Mouse (Mus musculus) embryonic facial prominence, embryonic 13.5 days (tissue): ENCODE data around the gene Aptx. TPM values are rescaled to one million over a fixed set of nuclear protein-coding genes. Genes with fewer than 3 reads are reported as not detected.

Experiments
- ATAC-seq: fragments of 200-750 bp; cut with Nextera tagmentation; 2 replicates; pipeline ENCODE4 v1.8.0; 2017; ENCODE audit warnings: low read depth; ENCODE audit not compliant: insufficient number of reproducible peaks, insufficient read depth, low FRiP score, low TSS enrichment
- H3K27ac ChIP-seq: fragments of 300-500 bp; sonication (generic); 2 replicates; pipeline ENCODE4 v1.5.1; 2015; ENCODE audit warnings: moderate library complexity, mild to moderate bottlenecking, inconsistent platforms
- H3K27me3 ChIP-seq: fragments of 300-500 bp; sonication (generic); 2 replicates; pipeline ENCODE4 v1.6.1; 2015; ENCODE audit warnings: mild to moderate bottlenecking, inconsistent platforms
- H3K36me3 ChIP-seq: fragments of 300-500 bp; sonication (generic); 2 replicates; pipeline ENCODE4 v1.6.1; 2015; ENCODE audit warnings: mild to moderate bottlenecking, inconsistent platforms
- H3K4me1 ChIP-seq: fragments of 300-500 bp; sonication (generic); 2 replicates; pipeline ENCODE4 v1.6.1; 2015; ENCODE audit warnings: inconsistent platforms
- H3K4me2 ChIP-seq: fragments of 300-500 bp; sonication (generic); 2 replicates; pipeline ENCODE4 v1.6.1; 2015; ENCODE audit warnings: moderate library complexity, mild to moderate bottlenecking, inconsistent platforms
- H3K4me3 ChIP-seq: fragments of 300-500 bp; sonication (generic); 2 replicates; pipeline ENCODE4 v1.5.1; 2015; ENCODE audit warnings: mild to moderate bottlenecking, inconsistent platforms
- H3K9ac ChIP-seq: fragments of 300-500 bp; sonication (generic); 2 replicates; pipeline ENCODE4 v1.6.1; 2015; ENCODE audit warnings: mild to moderate bottlenecking, inconsistent platforms
- H3K9me3 ChIP-seq: fragments of 300-500 bp; sonication (generic); 2 replicates; pipeline ENCODE4 v1.6.1; 2016; ENCODE audit warnings: inconsistent platforms
- WGBS: fragments of 180-500 bp; shearing (Covaris S2); methylation state at CpG from one replicate; pipeline ENCODE4 v1.1.7; 2015; ENCODE audit warnings: mixed read lengths; 5-methylcytosine and 5-hydroxymethylcytosine counted together
- microRNA counts: library from miRNA; unstranded; fragments of <30 nt; microRNA quantifications from one replicate; lab custom pipeline; 2016
- microRNA-seq: library from miRNA; unstranded; fragments of <30 nt; microRNA quantifications from one replicate; pipeline ENCODE4, GENCODE M21; 2016
- polyA plus RNA-seq: library from polyadenylated mRNA; unstranded; fragments of >200 nt; fragmentation: Nextera tagmentation; extraction: Ambion mirVana; gene quantifications from 2 replicates; pipeline ENCODE4 v1.2.1, GENCODE M21; 2015

The Aptx gene
- polyA plus RNA-seq, 1 experiment from 2014 or later, result 40.4 TPM

DNA sequence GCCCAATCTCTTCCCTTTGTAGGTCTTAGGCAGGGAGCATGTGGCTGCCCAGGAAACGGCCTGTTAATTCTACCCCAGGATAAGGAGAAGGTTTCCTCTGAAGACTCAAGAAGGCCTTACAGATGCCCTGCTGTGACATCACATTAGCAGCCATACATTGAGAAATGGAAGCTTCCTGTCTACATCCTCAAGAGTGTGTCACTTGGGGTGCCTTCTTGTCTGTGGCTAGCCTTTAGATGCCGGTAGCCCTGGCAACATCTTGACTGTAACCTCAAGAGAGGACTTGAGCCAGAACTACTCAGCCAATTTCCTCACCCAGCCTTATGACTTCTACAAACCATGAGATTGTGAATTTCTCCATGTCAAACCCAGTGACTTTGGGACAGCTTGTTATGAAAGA lies 51.9 kb downstream of the Aptx start:
- H3K27me3 ChIP-seq, result no peaks in the 10 kb centered on the region
- H3K9ac ChIP-seq, result no peak overlapping the region
- 86% methylated on average over 2 of the region's 2 CpGs for WGBS
- no peak for ATAC-seq
- H3K9me3 ChIP-seq, result no peaks in the 10 kb centered on the region
- no peak overlapping the region for H3K4me2 ChIP-seq
- no peaks in the 10 kb centered on the region for H3K36me3 ChIP-seq
- H3K27ac ChIP-seq, result no peak overlapping the region
- H3K4me3 ChIP-seq, result no peak overlapping the region
- H3K4me1 ChIP-seq, result no peaks in the 10 kb centered on the region

- Histone ChIP-seq H3K9me3 (no peaks in the 10 kb centered on the region), H3K27ac (no peak overlapping the region), H3K9ac (no peak overlapping the region), H3K4me3 (no peak overlapping the region), H3K4me1 (no peaks in the 10 kb centered on the region), H3K27me3 (no peaks in the 10 kb centered on the region), H3K4me2 (no peak overlapping the region), H3K36me3 (no peaks in the 10 kb centered on the region)
- ATAC-seq, result no peak
- 83% methylated on average over 5 of the region's 5 CpGs for WGBS
Measured at GRCm38 (mm10) chr4:40649111-40649510, 53.9 kb downstream of the Aptx start.

- WGBS, result 51% methylated on average over 5 of the region's 5 CpGs
Measured at GRCm38 (mm10) chr4:40643567-40643966, 59.4 kb downstream of the Aptx start.

DNA sequence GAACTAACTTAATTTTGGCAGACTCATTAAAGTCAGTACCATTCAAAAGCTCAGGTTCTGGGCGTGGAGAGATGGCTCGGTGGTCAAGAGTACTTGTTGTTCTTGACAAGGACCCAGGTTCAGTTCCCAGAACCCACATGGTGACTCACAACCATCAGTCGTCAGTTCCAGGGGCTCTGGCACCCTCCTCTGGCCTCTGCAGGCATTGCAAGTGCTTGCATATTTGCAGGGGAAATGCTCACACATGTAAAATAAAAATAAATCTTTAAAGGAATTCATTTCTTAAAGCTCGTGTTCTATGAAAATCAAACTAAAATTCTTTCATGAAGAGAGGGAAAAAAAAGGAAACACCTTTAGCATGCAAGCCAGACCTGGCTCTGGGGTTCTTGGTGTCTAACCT lies 62.0 kb downstream of the Aptx start:
- no peaks in the 10 kb centered on the region for H3K4me1 ChIP-seq
- 81% methylated on average over 4 of the region's 4 CpGs for WGBS
- H3K4me2 ChIP-seq, result no peak overlapping the region
- H3K27me3 ChIP-seq, result no peaks in the 10 kb centered on the region
- no peaks in the 10 kb centered on the region for H3K9me3 ChIP-seq
- no peaks in the 10 kb centered on the region for H3K36me3 ChIP-seq
- no peak for ATAC-seq
- no peak overlapping the region for H3K9ac ChIP-seq
- no peak overlapping the region for H3K4me3 ChIP-seq
- no peak overlapping the region for H3K27ac ChIP-seq

More at GRCm38 (mm10) chr4:40643567-40643966, 59.4 kb downstream of the Aptx start:
- no peak overlapping the region for H3K9ac ChIP-seq
- H3K27me3 ChIP-seq, result no peaks in the 10 kb centered on the region
- no peak overlapping the region for H3K4me3 ChIP-seq
- no peaks in the 10 kb centered on the region for H3K9me3 ChIP-seq
- ATAC-seq, result no peak
- H3K4me1 ChIP-seq, result no peaks in the 10 kb centered on the region
- H3K4me2 ChIP-seq, result no peak overlapping the region
- H3K27ac ChIP-seq, result no peak overlapping the region
- H3K36me3 ChIP-seq, result no peaks in the 10 kb centered on the region

MicroRNAs within 50 kb of the gene (microRNA counts, 519-probe panel; counts per million panel counts)
- microRNA mmu-miR-207 (lab: Ali Mortazavi, UCI), result 1,079 counts per million, percentile 45 among the panel's probes with 10 or more counts

Small RNAs within 50 kb of the gene (microRNA-seq; reads per million reads assigned to microRNA genes)
- gene Mir207, result not detected

Other genes starting within 250 kb of the Aptx start
- gene Tmem215, start 231.0 kb downstream of the Aptx start, polyA plus RNA-seq, result 0.44 and 0.59 TPM in 2 replicates
- gene Dnaja1, start 19.0 kb upstream of the Aptx start, polyA plus RNA-seq, result 435 and 438 TPM in 2 replicates
- gene Smu1, start 54.7 kb upstream of the Aptx start, polyA plus RNA-seq, result 147 TPM in 2 replicates
- gene B4galt1, start 150.8 kb upstream of the Aptx start, polyA plus RNA-seq, result 39.7 and 39.9 TPM in 2 replicates
- gene Spink4, start 216.9 kb upstream of the Aptx start, polyA plus RNA-seq, result not detected in 2 replicates
- 233 and 253 TPM in 2 replicates for gene Bag1, start 245.1 kb upstream of the Aptx start, polyA plus RNA-seq
- gene Chmp5, start 245.2 kb upstream of the Aptx start, polyA plus RNA-seq, result 114 and 129 TPM in 2 replicates